Mouse (Mus musculus): ENCODE results near the gene Rassf7.

GRCm38 (mm10) chr7:141213133-141213532 lies 2.5 kb upstream of the Rassf7 start:
- TF ChIP-seq USF1 (IDR thresholded peaks at IDR 0.05; ENCODE audit: low read depth) (no peak), POLR2A (IDR thresholded peaks at IDR 0.05; ENCODE audit: insufficient read length, low read depth) (no peak), TCF3 (IDR thresholded peaks at IDR 0.05; ENCODE audit: insufficient read length, low read depth) (no peak)
